Mouse (Mus musculus) liver, embryonic 14 days (tissue): Measurements from ENCODE around the gene Lrrc43. TPM values are rescaled to one million over a fixed set of nuclear protein-coding genes. Genes with fewer than 3 reads are reported as not detected.

ENCODE experiments used
- polyA plus RNA-seq: library from polyadenylated mRNA; depleted of rRNA; stranded (reverse); fragments of >200 nt; gene quantifications from 2 replicates; pipeline ENCODE4 v1.2.3, GENCODE M21; 2012; rRNA removed

Gene Lrrc43
- not detected in 2 replicates for polyA plus RNA-seq

GRCm38 (mm10) chr5:123489112-123489785, at the start of gene Lrrc43, which contains the start of gene Il31:
Lrrc43 (plus strand) TSS chr5:123489305.
Il31 (minus strand) TSS chr5:123489489.

GRCm38 (mm10) chr5:123510160-123510559, 21.1 kb downstream of the Lrrc43 start, which contains the start of gene B3gnt4:
B3gnt4 (plus strand) TSS chr5:123510460.

GRCm38 (mm10) chr5:123523692-123524392, 34.7 kb downstream of the Lrrc43 start, which contains the start of gene Diablo:
Diablo (minus strand) TSS chr5:123524176.

GRCm38 (mm10) chr5:123525281-123525680, 36.2 kb downstream of the Lrrc43 start, which contains the start of gene Gm49027:
Gm49027 (minus strand) TSS chr5:123525488.

Other genes with a start within 250 kb of the Lrrc43 start
- 0.10 and 0.13 TPM in 2 replicates for gene Wdr66, start 237.2 kb upstream of the Lrrc43 start, polyA plus RNA-seq
- gene Bcl7a, start 145.5 kb upstream of the Lrrc43 start, polyA plus RNA-seq: 5.0 and 5.9 TPM in 2 replicates
- 3.4 and 3.6 TPM in 2 replicates for gene Mlxip, start 94.5 kb upstream of the Lrrc43 start, polyA plus RNA-seq
- gene Il31, start 184 bp downstream of the Lrrc43 start, polyA plus RNA-seq: not detected in 2 replicates
- gene B3gnt4, start 21.2 kb downstream of the Lrrc43 start, polyA plus RNA-seq: not detected in 2 replicates
- 34.8 and 40.2 TPM in 2 replicates for gene Diablo, start 34.9 kb downstream of the Lrrc43 start, polyA plus RNA-seq
- gene Gm49027, start 36.2 kb downstream of the Lrrc43 start, polyA plus RNA-seq: 0.42 and 0.98 TPM in 2 replicates
- 8.8 and 10.5 TPM in 2 replicates for gene Vps33a, start 83.7 kb downstream of the Lrrc43 start, polyA plus RNA-seq
- gene Clip1, start 195.3 kb downstream of the Lrrc43 start, polyA plus RNA-seq: 5.9 and 7.0 TPM in 2 replicates
- 25.3 and 26.7 TPM in 2 replicates for gene Zcchc8, start 231.8 kb downstream of the Lrrc43 start, polyA plus RNA-seq